Mouse (Mus musculus) CD4-positive naive resting alpha-beta T cell, adult 76 days (primary cell): ENCODE data around the gene Inpp5e. TPM values are rescaled to one million over a fixed set of nuclear protein-coding genes. Genes with fewer than 3 reads are reported as not detected.

ENCODE experiments used
- total RNA-seq: library from RNA; stranded (reverse); gene quantifications from one replicate; pipeline ENCODE4 v1.2.4, GENCODE M21; 2023

The Inpp5e gene
- 22.7 TPM for total RNA-seq

DNA sequence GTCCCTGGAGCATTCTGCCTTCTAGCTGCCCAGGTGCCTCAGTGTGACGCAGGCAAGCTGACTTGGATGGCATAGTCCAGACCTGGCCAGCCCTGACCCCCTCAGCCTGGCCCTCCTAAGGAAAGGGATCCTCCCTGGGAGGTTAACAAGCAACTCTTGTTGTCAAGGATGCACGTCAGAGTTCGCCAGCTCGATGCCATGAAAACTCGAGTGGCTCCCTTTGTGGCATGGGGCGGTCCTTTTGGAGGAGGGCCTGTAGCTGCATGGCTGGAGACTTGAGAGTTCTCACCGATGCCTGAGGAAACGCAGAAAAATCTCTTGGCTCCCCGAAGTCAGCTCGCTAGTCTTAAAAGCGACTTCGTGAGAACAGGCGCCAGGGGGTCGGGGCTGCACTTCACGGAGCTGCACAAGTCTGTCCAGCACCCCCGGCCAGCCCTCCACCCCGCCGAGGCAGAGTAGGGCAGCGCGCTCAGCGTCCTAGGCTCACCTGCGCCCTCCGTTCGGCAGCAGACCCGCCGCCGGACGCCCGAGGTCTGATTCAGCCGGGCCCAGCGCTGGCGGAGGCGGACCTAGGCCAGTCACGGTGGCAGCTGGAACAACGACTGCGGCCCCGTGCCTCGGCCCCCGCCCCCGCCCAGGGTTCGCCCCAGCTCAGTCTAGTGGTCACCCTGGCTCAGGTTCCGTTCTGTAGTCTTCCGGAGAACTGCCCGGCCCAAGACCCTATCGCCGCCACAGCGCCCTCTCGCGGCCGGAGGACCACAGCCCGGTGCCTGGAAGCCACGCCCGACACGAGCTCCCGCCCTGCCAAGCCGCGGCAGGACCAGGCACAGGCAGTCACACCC is at the start of gene Inpp5e:
Gene Inpp5e (minus strand): TSS at position 689 of the 842 bp plus-strand sequence.

DNA sequence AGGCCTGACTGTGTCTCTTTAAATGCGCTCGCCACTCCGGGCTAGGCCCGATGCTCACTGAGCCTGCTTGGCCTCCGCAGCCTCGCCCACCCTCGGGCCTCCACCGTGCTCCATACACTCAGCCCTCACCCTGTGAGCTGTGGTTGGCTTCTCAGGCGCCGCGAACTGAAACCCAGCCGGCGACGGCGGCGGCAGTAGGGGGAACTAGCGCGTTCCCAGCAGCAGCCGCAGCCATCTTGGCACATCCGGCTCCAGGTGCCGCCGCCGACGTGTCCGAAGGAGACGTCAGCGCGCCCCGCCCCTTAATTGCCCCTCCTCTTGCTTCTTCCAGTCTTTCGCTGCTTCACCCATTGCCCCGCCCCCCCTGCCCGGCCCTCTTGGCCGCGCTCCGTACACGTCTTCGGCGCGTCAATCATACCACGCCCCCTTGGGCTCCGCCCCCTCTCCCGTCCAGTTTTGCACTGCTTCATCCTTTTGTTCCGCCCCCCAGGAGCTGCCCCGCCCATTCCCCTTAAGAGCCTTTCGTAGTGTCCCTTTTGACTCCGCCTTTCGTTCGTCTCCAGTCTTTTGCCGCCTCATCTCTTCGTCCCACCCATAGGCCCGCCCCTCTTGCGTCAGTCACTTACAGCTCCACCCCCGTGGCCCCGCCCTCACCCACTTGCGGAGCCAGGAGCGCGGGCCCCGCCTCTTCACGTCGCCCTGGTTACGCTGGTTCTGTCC is 36.1 kb upstream of the Inpp5e start, which contains the start of gene Sec16a:
Gene Sec16a (minus strand): TSS at position 271 of the 720 bp plus-strand sequence.

DNA sequence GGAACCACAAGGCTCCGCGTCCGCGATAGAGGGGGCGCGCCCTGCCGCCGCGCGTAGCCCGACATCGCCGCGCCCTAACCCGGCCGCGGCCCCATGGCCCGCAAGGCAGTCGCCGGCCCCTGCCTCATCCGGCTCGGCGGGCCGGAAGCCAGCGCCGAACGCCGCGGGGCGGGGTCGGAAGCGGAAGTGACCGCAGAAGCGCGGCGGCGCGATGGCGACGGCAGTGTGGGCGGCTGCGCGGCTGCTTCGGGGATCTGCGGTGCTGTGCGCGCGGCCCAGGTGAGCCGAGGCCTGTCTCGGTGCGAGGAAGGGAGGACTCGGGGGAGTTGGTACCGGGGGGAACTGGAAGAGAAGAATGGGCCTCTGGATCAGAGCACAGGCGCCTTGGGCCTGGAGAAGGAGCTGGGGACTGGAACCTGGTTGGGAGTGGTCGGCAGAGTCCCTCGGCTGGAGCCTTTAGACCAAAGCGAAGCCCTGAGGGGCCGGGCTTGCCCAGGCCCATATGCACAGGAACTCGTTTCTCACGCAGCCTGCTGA is 19.8 kb downstream of the Inpp5e start, which contains the start of the genes Entr1 and Pmpca:
Gene Entr1 (minus strand): TSS at position 163 of the 537 bp plus-strand sequence.
Gene Pmpca (plus strand): TSS at position 186 of the 537 bp plus-strand sequence.

DNA sequence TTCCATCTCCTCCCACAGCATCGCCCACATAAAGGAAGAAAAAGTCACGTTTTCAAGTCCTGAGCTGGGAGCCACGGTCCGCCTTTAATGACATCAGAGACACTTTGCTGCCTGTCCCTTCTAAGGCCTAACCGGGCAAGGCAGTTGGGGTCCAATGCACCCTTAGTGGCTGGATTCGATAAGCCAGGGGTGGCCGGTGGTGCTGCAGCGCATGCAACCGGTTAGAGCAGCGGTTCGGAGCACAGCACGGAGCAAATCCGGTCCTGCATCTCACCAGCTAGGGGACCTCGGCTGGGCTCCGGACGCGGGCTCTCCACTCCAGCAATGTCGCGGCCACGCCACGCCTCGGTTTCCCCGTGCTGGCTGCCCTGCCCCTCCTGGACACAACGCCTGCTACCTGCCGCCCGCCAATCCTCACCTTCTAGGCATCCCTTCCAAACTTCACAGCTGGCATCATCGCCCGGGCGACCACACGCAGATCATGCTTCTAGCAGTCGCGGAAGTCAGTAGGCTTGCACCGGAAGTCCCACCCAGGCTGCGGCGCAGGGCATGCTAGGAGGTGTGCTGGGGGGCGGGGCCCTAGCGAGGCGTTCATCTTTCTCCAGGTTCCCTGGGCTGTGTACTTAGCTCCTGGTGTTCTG is 28.8 kb downstream of the Inpp5e start, which contains the start of gene Snapc4:
Gene Snapc4 (minus strand): TSS at position 523 of the 641 bp plus-strand sequence.

DNA sequence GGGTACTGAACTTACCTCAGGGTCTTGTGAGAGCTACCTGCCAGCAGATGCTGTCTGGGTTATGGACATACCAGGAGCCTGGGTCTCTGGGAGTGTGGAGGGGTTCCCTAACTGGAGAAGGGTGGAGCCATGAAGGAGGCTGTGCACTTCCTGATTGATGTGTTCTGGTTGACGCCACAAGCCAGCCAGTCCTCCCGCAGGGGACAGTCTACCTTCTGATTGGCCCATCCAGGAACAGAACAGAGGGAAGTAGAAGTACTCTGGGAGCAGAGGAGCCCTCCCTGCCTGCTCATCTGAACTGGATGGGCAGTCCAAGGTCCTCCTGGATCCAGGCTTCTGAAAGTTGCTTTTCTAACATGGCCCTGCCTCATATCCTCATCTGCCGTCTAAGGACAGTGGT is 48.2 kb downstream of the Inpp5e start, which contains the start of gene Card9:
Gene Card9 (minus strand): TSS at position 147 of the 400 bp plus-strand sequence.

DNA sequence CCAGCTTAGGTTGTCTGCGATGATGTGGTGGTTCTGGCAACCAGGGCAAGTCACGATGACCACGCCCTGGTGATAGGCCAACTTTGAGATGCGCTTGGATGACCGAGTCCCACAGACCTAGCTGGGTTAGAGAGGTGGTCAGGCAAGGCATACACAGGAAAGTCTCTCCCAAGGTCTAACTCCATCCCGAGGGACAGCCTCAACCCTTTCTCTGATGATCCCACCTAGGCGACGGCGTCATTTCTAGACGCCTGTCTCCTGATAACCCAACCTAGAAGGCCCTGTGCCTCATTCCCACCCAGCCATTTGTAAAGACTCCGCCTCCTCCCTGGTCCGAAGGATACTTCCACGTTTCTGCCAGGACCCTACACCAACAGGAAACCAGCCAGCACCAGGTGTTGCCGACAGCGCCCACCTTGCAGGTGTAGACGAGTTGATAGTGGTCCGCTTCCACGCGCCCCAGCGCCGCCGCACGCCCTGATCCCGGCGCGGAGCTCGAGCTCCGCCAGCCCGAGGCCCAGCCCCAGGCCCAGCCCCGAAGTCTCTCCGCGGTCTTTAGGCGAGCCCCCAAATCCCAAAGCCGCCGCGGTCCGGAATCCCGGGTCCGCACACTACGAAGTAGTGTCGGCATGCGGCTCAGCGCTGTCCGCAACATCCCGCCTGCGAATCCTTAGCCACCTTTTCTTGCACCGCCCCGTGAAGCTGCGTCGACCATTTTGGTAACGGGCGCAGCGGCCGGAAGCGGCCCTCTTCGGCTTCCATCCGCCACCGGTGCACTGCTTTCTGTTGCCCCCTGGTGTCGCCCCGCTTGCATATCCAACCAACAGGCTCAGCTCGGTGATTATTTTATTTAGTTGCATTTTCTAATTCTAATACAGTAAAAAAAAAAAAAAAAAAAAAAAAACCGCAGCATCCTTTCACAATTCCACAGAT is 57.4 kb downstream of the Inpp5e start, which contains the start of gene Dnlz:
Gene Dnlz (minus strand): TSS at position 753 of the 933 bp plus-strand sequence.

Other genes starting within 250 kb of the Inpp5e start
- gene Lhx3, start 200.9 kb downstream of the Inpp5e start, total RNA-seq: not detected
- 6.4 TPM for gene Qsox2, start 171.7 kb downstream of the Inpp5e start, total RNA-seq
- not detected for gene Ccdc187, start 114.6 kb downstream of the Inpp5e start, total RNA-seq
- gene Gpsm1, start 93.7 kb downstream of the Inpp5e start, total RNA-seq: 25.9 TPM
- 9.5 TPM for gene Dnlz, start 57.1 kb downstream of the Inpp5e start, total RNA-seq
- 5.3 TPM for gene Card9, start 48.3 kb downstream of the Inpp5e start, total RNA-seq
- 104 TPM for gene Snapc4, start 28.6 kb downstream of the Inpp5e start, total RNA-seq
- gene Entr1, start 19.9 kb downstream of the Inpp5e start, total RNA-seq: 124 TPM
- 76.4 TPM for gene Pmpca, start 19.9 kb downstream of the Inpp5e start, total RNA-seq
- 93.1 TPM for gene Sec16a, start 36.0 kb upstream of the Inpp5e start, total RNA-seq
- gene Notch1, start 107.5 kb upstream of the Inpp5e start, total RNA-seq: 110 TPM
- gene Egfl7, start 170.8 kb upstream of the Inpp5e start, total RNA-seq: 0.70 TPM
- gene Gm20532, start 177.4 kb upstream of the Inpp5e start, total RNA-seq: not detected
- 9.6 TPM for gene Agpat2, start 195.2 kb upstream of the Inpp5e start, total RNA-seq
- gene Fam69b, start 219.3 kb upstream of the Inpp5e start, total RNA-seq: 1.6 TPM